Mouse (Mus musculus): Measurements from ENCODE around the gene Cntd1. TPM values are rescaled to one million over a fixed set of nuclear protein-coding genes. Genes with fewer than 3 reads are reported as not detected.

Cntd1 gene
- not detected for polyA plus RNA-seq (2017; shearing (Covaris generic))

DNA sequence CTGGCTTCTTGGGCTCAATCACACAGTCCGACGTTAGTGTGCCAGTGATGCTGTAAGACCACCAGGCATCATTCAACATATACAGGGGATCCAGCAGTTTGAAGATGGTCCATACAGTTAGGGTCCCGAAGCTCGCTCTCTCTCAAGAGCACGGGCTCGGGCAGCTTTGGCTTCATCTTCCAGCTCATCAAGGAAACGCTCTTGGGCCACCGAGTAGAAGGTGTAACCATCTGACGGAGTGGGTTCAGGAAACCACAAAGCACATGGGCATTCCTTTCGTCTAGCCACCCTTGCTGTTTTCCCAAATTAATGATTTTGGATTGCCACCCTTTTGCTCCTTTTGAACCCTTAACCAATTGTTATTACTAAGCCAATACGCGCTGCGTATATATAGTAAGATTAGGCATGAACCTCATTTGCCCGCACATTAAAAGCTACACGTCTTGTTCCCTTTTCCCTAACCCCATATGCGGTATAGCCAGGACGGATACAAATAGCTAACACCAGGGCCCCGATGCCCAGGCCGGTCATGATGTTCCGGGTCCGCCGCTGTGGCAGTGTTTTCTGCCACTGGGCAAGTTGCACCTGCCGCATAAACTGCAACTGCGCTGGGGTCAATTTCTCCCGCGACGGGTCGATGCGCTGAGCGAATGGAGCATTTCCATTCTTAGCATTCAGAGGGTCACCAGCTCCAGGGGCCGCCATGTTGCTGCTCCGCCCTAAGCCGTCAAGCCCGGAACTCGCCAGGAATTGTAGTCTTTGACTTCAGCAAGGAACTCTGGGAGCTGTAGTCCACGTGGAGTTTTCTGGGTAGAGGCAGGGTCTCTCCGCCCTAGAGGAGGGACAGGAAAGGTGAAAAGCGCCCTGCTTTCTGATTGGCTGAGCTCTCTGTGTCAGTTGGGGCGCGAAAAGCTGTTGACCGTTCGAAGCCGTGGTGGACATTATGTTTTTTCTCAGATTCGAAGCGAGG lies at the start of gene Cntd1, which contains the start of gene Coa3:
Gene Cntd1 (plus strand): TSS at position 790 of the 970 bp plus-strand sequence.
Gene Coa3 (minus strand): TSS at position 892 of the 970 bp plus-strand sequence.

DNA sequence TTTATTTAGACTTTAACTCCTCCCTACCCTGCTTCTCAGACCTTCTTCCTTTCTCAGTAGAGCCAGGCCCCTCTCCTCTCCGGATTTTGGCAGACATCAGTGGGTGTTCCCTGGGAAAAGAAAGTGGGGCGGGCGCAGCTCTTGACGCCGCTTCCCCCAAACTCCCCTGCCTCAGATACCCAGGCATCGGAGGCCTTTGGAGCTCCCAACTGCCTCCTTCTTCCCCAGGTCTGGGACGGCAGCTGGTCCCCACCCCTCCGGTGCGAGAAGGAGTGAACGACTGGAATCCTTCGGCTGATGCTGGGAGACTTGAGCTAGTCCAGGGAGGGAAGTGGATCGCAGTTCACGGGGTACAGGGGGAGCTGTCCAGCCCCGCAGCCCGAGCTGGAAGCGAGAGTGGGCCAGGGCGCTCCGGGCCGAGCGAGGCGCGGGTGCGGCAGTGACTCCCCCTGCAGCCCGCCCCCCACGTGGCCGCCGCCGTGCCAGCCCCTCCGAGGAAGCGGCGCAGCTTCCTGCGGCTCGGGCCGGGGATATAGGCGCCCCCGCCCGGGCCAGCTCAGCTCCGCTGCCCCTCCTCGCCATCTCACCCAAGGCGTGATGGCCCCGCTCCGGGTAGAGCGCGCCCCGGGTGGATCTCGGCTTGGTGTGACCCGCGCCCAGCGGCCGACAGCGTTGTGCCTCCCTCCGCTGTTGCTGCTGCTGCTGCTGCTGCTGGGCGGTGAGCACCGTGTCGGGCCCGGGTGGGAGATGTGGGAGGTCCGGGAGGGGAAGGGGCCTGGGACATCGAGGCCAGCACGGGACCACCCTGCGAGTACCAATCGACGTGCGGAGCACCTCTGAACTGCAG lies 32.7 kb upstream of the Cntd1 start, which contains the start of gene Ramp2:
Gene Ramp2 (plus strand): TSS at position 174 of the 847 bp plus-strand sequence.

DNA sequence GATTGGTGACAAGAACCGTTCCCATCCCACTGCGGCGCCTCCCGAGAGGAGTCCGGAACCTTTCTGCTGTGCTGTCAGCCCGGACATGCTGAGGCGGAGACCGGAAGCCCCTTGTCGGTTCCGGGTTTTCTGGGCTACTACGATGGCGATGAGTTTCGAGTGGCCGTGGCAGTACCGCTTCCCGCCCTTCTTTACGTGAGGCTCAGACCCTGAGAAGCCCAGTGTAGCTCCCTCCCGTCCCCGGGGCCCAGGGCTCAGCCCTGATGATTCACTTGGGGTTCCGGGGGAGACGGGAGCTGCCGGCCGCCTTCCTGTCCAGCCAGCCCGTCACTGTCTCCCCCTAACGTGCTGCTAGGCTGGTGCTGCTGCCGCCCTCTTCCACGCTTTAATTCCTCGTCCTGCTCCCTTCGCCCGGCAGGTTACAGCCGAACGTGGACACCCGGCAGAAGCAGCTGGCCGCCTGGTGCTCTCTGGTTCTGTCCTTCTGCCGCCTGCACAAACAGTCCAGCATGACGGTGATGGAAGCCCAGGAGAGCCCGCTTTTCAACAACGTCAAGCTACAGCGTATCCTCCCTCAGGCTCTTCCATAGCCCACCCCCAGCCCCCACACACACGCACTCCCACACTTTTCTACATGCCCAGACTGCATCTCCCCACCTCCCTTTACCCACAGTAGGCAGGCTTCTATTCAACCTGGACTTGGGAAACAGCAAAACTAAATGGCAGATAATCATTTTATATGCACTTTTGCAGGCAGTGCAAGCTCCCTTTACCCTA lies 25.0 kb upstream of the Cntd1 start, which contains the start of gene Vps25:
Gene Vps25 (plus strand): TSS at position 95 of the 777 bp plus-strand sequence.

DNA sequence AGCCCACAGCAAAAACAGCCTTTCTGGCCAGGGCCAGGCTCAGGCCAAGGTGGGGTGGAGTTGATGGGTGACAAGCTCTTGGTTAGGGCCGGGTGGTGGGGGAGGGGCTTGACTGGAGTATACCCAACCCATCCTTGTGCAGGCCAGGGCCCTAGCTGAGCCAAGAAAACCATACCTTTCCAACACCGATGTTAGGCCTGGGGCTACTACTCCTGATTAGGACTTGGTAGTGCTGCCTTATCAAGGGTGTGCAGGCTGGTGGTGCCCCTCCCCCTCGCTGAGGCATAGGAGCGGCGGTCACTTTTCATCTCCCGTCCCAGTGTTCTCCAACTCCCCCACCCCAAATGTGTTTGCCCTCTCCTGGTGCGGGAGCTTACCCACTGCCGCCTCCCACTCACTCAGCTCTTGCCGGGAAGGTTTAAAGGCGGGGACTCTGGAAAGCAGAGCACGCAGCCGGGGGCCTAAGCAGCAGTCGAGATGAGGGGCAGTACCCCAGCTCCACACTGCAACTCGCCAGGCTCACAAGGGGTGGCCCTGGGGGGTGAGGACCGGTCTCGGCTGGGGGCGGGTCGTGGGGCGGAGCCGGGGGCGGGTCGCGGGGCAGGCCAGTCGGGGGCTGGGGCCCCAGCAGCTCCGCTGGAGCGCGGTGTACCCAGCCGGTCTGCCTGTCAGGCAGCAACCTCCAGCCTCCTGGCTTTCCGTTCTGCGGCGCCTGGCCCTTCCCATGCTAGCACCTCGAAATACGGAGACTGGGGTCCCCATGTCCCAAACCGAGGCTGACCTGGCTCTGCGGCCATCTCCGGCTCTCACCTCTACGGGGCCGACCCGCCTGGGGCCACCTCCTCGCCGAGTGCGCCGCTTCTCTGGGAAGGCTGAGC lies 18.6 kb upstream of the Cntd1 start, which contains the start of gene Wnk4:
Gene Wnk4 (plus strand): TSS at position 620 of the 878 bp plus-strand sequence.

DNA sequence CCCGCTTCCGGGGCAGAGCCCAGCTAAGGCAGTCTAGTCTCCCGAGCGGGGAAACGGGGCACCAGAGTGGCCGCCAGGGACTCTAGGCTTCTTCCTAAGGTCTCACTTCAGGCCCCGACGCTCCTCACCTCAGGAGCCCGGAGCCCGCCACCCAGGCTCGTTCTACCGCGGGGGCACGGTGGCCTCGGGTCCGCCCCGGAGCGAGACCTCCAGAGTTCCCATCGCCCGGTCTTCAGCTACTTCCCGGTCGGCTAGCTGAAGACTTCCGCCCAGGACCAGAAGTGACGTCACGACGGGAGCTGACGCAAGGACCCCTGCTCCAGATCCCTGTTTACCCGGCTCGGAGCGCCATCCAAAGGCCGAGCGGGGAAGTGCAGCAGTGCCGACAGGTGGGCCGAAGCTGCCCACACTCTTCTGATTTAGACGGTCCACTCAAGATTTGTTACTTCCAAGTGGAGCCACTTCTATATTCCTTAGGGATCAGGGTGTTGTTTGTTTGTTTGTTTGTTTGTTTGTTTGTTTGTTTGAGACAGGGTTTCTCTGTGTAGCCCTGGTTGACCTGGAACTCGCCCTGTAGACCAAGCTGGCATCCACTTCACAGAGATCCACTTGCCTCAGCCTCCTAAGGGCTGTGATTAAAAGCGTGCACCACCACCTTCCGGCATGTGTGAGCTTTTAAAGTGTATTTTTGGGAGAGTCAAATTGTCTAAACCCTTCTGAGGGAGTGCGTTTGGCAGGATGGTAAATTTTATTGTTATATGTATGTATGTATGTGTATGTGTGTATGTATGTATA lies 23.4 kb downstream of the Cntd1 start, which contains the start of gene Becn1:
Gene Becn1 (minus strand): TSS at position 283 of the 795 bp plus-strand sequence.

DNA sequence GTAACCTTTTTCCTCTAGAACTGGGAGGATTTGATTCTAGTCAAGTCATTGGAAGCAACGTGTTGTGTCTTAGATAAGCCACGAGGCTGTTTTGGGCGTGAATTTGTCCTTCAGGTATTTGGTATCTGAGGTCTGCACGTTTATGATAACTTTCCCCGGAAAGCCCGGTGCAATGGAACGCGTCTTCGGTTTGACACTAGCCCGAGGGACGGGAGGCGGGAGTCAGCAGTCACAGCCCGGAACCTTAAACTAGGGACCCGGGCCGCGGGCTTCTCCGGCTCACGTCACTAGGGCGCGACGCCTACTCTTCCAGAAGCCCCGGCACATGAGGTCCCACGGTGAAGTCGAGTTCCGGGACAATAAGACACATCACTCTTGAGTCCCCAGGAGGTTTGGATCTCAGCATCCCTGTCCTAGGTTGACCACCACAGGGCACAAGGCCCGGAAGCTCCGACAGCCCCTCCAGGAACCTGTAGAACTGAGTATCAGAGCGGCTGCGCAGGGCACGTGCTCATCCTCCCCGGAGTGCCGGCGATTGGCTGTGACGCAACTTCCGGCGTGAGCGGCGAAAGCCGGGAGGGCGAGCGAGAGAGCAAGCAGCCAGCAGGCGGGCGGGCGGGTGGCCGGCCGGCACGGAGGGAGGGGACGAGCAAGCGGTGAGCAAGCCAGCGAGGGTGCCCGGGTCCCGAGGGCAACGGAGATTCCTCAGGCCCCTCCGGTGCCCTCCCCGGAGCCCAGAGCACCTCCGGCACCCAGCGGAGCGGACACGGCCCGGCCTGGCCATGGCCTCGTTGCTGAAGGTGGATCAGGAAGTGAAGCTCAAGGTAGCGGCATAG lies 37.1 kb downstream of the Cntd1 start, which contains the start of gene Psme3:
Gene Psme3 (plus strand): TSS at position 549 of the 836 bp plus-strand sequence.

DNA sequence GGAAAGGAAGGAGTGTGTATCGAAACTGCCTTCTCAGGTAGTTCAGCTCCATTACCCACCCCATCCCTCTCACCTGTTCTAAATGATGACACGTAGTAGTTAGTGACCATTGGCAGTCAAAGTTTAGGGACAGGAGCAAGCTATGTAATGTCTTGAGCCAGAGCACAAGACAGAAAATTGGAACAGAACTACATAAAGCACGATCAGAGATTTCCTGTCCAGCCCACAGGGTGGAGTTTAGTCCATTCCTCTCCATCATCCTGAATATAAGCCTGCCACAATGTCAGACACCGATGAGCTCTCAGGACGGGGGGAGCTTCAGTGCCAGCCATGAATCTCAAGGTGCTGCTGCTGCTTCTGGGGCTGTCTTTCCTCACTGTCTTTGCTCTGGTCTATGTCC lies 46.0 kb downstream of the Cntd1 start, which contains the start of gene Aoc2:
Gene Aoc2 (plus strand): TSS at position 301 of the 400 bp plus-strand sequence.

DNA sequence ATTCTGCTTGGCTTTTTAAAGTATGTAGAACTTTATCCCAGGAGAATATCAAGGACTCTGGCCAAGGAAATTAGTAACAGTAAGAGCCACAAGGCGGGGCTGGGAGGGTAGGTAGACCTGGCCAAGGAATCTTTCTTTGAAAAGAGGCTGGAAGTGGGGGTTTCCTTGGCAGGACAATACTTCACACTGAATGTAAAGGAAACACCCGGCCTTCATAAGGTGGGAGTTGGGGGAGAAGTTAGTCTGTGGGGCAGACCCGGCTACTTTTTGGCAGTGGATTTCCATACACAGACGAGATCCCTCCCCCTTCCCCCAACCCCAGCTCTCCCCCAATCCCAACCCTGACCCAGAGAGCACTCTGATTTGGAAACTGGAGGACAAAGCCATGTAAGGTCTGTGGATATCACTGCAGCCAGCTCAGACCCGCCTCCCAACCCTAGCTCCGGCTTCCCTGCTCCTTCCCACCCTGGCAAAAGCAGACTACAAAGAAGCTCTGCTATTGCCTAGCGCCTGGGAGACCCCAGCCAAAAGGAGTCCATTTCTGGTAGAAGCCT lies 51.6 kb downstream of the Cntd1 start, which contains the start of gene Aoc3:
Gene Aoc3 (plus strand): TSS at position 235 of the 554 bp plus-strand sequence.

Other genes with a start within 250 kb of the Cntd1 start
- 7.1 TPM for gene Naglu, start 209.0 kb upstream of the Cntd1 start, polyA plus RNA-seq (2017; shearing (Covaris generic))
- gene Hsd17b1, start 200.6 kb upstream of the Cntd1 start, polyA plus RNA-seq (2017; shearing (Covaris generic)), result not detected
- gene Coasy, start 196.4 kb upstream of the Cntd1 start, polyA plus RNA-seq (2017; shearing (Covaris generic)), result 7.8 TPM
- 56.1 TPM for gene Mlx, start 191.7 kb upstream of the Cntd1 start, polyA plus RNA-seq (2017; shearing (Covaris generic))
- 4.1 TPM for gene Psmc3ip, start 183.6 kb upstream of the Cntd1 start, polyA plus RNA-seq (2017; shearing (Covaris generic))
- 58.4 TPM for gene Retreg3, start 159.1 kb upstream of the Cntd1 start, polyA plus RNA-seq (2017; shearing (Covaris generic))
- 12.5 TPM for gene Tubg1, start 159.1 kb upstream of the Cntd1 start, polyA plus RNA-seq (2017; shearing (Covaris generic))
- gene Tubg2, start 123.1 kb upstream of the Cntd1 start, polyA plus RNA-seq (2017; shearing (Covaris generic)), result 1.1 TPM
- gene Cntnap1, start 108.5 kb upstream of the Cntd1 start, polyA plus RNA-seq (2017; shearing (Covaris generic)), result 0.21 TPM
- gene Plekhh3, start 107.7 kb upstream of the Cntd1 start, polyA plus RNA-seq (2017; shearing (Covaris generic)), result 0.15 TPM
- gene Ccr10, start 103.6 kb upstream of the Cntd1 start, polyA plus RNA-seq (2017; shearing (Covaris generic)), result 0.94 TPM
- 82.5 TPM for gene Ezh1, start 52.5 kb upstream of the Cntd1 start, polyA plus RNA-seq (2017; shearing (Covaris generic))
- gene Ramp2, start 33.0 kb upstream of the Cntd1 start, polyA plus RNA-seq (2017; shearing (Covaris generic)), result not detected
- 78.1 TPM for gene Vps25, start 25.3 kb upstream of the Cntd1 start, polyA plus RNA-seq (2017; shearing (Covaris generic))
- gene Wnk4, start 18.4 kb upstream of the Cntd1 start, polyA plus RNA-seq (2017; shearing (Covaris generic)), result 0.62 TPM
- 41.6 TPM for gene Coa3, start 102 bp downstream of the Cntd1 start, polyA plus RNA-seq (2017; shearing (Covaris generic))
- gene Becn1, start 23.3 kb downstream of the Cntd1 start, polyA plus RNA-seq (2017; shearing (Covaris generic)), result 194 TPM
- gene Psme3, start 37.2 kb downstream of the Cntd1 start, polyA plus RNA-seq (2017; shearing (Covaris generic)), result 157 TPM
- gene Aoc2, start 46.1 kb downstream of the Cntd1 start, polyA plus RNA-seq (2017; shearing (Covaris generic)), result 3.6 TPM
- not detected for gene Aoc3, start 51.6 kb downstream of the Cntd1 start, polyA plus RNA-seq (2017; shearing (Covaris generic))
- not detected for gene G6pc, start 88.5 kb downstream of the Cntd1 start, polyA plus RNA-seq (2017; shearing (Covaris generic))
- gene Aarsd1, start 138.6 kb downstream of the Cntd1 start, polyA plus RNA-seq (2017; shearing (Covaris generic)), result 28.2 TPM
- gene Gm27029, start 145.8 kb downstream of the Cntd1 start, polyA plus RNA-seq (2017; shearing (Covaris generic)), result 1.2 TPM
- gene Rundc1, start 146.1 kb downstream of the Cntd1 start, polyA plus RNA-seq (2017; shearing (Covaris generic)), result 29.7 TPM
- 4.1 TPM for gene Ptges3l, start 146.3 kb downstream of the Cntd1 start, polyA plus RNA-seq (2017; shearing (Covaris generic))
- 282 TPM for gene Rpl27, start 163.3 kb downstream of the Cntd1 start, polyA plus RNA-seq (2017; shearing (Covaris generic))
- 106 TPM for gene Ifi35, start 169.4 kb downstream of the Cntd1 start, polyA plus RNA-seq (2017; shearing (Covaris generic))
- 0.36 TPM for gene Rnd2, start 186.0 kb downstream of the Cntd1 start, polyA plus RNA-seq (2017; shearing (Covaris generic))
- 0.80 TPM for gene Vat1, start 187.2 kb downstream of the Cntd1 start, polyA plus RNA-seq (2017; shearing (Covaris generic))